In the genomic region with DNA sequence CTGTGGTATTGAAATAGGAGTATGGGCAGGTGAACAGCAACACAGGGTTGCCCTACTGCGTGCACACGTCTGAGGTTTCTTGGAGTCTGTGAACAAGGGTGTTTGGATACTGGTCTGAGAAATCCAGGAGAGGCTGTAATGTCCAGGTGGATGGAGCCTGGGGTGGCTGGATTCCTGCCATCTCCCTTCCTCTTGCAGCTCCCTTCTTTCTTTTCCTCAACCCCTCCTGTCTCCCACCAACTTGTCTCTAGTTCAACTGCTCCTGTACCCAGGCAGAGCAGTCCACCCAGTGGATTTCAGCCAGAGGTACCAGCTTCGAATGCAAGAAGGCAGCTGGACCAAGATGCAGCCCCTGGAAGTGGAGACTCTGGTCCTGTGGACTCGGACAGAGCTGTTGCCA, we compare ENCODE assay signal across 16 mouse cellular contexts.
"Had no signal": no experiment of that assay in that cellular context is flagged by ENCODE, and none has a peak within 500 bp of the region (broad histone marks: within the 10 kb centered on the region; RNA-seq: fewer than 3 reads in every experiment).

No protein-coding gene starts in this region.

- DNase-seq: gastrocnemius, postnatal 10 days; gastrocnemius, postnatal 25 days; heart, adult 18-20 months; heart, postnatal 10 days; heart, postnatal 4 days; kidney, adult 18-20 months; kidney, adult 8-10 months; kidney, postnatal 14 days; kidney, postnatal 36 days; liver; liver, embryonic 13.5 days; liver, postnatal 0 days had no signal

- ATAC-seq: hindbrain, embryonic 16.5 days; inflammation-experienced regulatory T-cells, adult 6 months; intestine, embryonic 15.5 days; intestine, postnatal 0 days; liver, postnatal 0 days had no signal
